Mouse (Mus musculus): ENCODE results near the gene Col11a2. TPM values are rescaled to one million over a fixed set of nuclear protein-coding genes. Genes with fewer than 3 reads are reported as not detected.
"Not testable (repeated sequence)": the region's sequence is repeated elsewhere in the genome, so short reads cannot be mapped to it uniquely, and the experiment has no call there.

Gene Col11a2
- 10 to 100 TPM; 14.5 to 22.0 TPM for total RNA-seq (2021)
- long read RNA-seq, full-length matches to known transcripts, result 2 of 9 reads
- long read RNA-seq, partial matches to known transcripts, result 4 of 9 reads
- long read RNA-seq, other reads (novel, unspliced or antisense), result 3 of 9 reads

GRCm38 (mm10) chr17:34038878-34039561, at the start of gene Col11a2:
Gene Col11a2 (plus strand): TSS chr17:34039437.
- DNase-seq (ENCODE audit: low spot score in 2 of 2), result peak; percentile 43 to 52

GRCm38 (mm10) chr17:33991788-33992664, 47.2 kb upstream of the Col11a2 start:
- peak; percentile 65 to 68 for DNase-seq (ENCODE audit: low spot score in 2 of 2)

DNA sequence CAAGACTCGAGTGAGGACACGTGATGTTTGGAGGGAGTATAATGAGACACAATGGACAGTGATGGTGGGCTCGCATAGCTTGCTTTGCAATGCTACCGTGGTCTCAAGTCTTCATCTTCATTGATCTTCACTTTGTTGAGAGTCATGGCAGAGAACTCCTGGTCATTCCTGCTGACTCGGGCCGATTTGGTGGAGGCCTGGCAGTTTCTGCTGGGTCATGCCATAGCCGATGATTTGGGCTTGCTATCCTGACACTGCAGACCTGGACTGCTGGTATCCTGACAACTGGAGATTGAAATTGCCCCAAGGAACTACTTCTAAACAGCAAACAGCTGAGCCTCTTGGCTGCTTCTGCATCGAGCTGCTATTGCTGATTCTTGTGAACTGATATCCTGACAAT, 44.3 kb upstream of the Col11a2 start:
- no peak for DNase-seq (ENCODE audit: low spot score in 2 of 2)

DNA sequence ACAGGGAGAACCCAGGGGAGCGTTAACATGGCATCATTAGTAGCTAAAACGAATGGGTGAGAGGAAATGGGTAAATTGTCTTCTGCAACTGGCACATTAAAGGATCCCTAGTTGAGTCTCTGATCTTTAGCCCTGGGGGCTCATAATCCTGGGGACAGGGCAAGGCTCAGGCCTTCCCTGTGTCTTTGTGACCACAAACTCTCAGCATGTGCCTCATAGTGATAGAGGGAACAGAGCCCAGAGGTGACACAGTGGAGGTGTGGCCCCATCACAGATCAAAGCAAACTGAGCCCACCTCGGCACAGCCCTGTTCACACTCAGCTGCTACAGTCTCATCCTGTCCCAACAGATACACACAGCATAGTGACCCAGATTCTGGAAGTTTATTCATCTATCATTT, 43.6 kb upstream of the Col11a2 start:
- no peak for DNase-seq (ENCODE audit: low spot score in 2 of 2)

- not testable (repeated sequence) for DNase-seq (ENCODE audit: low spot score in 2 of 2)
These were observed 42.2 kb upstream of the Col11a2 start for GRCm38 (mm10) chr17:33997025-33997424.

GRCm38 (mm10) chr17:33998697-33999096, 40.5 kb upstream of the Col11a2 start:
- DNase-seq (ENCODE audit: low spot score in 2 of 2), result not testable (repeated sequence)

- DNase-seq (ENCODE audit: low spot score in 2 of 2), result no peak
These were observed 39.7 kb upstream of the Col11a2 start for GRCm38 (mm10) chr17:33999341-34000149.

GRCm38 (mm10) chr17:34000150-34000537, 39.1 kb upstream of the Col11a2 start, which contains the start of gene H2-K1:
Gene H2-K1 (minus strand): TSS chr17:34000347.
- DNase-seq (ENCODE audit: low spot score in 2 of 2), result peak; percentile 71 to 73

DNA sequence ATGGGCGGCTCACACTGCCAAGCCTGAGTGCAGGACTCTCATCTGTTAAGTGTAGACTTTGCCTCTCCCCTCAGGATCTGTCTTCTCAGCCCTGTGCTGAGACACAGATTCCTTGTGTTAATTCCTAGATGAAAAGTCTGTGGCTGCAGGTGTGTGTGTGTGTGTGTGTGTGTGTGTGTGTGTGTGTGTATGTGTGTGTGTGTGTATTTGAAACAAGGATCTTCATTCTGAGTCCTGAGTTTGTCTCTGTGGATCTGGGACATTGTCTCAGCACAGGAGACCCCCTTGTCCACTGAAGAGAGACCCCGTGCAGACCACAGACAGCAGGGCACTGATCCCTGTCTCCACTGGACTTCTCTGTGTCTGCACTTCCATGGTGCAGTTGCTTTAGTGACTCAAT, 38.4 kb upstream of the Col11a2 start:
- not testable (repeated sequence) for DNase-seq (ENCODE audit: low spot score in 2 of 2)

DNA sequence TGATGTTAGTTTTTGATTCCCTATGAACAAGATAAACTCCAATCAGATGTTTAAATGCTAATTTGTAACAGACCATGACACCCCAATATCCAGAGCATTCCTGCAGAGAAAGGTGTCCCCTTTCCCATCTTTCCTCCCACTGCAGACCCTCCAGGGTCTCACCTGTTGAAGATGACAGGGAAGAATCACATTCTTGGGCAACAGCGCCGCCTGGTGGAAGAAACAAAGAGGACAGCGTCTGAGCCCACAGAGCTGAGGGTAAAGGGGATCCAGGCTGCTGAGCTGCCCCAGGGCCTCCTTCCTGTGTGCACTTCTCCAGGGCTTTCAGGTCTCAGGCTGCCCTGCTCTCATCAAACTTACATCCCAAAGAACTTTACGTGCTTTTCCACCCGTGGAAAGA, 35.8 kb upstream of the Col11a2 start:
- peak; percentile 41 to 48 for DNase-seq (ENCODE audit: low spot score in 2 of 2)

GRCm38 (mm10) chr17:34006570-34006969, 32.7 kb upstream of the Col11a2 start:
- DNase-seq (ENCODE audit: low spot score in 2 of 2), result no peak

GRCm38 (mm10) chr17:34010156-34010555, 29.1 kb upstream of the Col11a2 start:
- DNase-seq (ENCODE audit: low spot score in 2 of 2), result no peak

- no peak for DNase-seq (ENCODE audit: low spot score in 2 of 2)
These were observed 25.8 kb upstream of the Col11a2 start for GRCm38 (mm10) chr17:34013436-34013835.

- no peak for DNase-seq (ENCODE audit: low spot score in 2 of 2)
These were observed 17.5 kb upstream of the Col11a2 start for GRCm38 (mm10) chr17:34021539-34022413.

DNA sequence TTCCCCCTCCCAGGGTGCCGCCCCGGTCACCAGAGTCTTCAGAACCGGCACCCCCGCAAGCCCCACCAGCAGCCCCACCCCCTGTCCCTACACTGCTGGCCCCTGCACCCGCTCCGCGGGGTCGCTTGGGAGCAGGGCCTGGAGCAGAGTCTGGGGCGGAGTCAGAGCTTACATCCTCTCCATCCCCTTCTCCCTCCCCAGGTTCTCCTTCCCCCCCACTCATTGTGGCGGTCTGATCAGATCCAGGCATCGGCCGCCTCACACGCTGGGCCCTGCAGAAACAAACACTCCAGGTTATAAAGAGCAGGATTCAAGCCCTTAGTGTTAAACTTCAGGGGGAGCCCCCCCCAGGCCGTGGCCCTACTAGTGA, 16.8 kb upstream of the Col11a2 start:
- DNase-seq (ENCODE audit: low spot score in 2 of 2), result no peak

- no peak for DNase-seq (ENCODE audit: low spot score in 2 of 2)
These were observed 16.2 kb upstream of the Col11a2 start for GRCm38 (mm10) chr17:34022987-34023386.

- DNase-seq (ENCODE audit: low spot score in 2 of 2), result no peak
These were observed 15.6 kb upstream of the Col11a2 start for GRCm38 (mm10) chr17:34023678-34024077.

DNA sequence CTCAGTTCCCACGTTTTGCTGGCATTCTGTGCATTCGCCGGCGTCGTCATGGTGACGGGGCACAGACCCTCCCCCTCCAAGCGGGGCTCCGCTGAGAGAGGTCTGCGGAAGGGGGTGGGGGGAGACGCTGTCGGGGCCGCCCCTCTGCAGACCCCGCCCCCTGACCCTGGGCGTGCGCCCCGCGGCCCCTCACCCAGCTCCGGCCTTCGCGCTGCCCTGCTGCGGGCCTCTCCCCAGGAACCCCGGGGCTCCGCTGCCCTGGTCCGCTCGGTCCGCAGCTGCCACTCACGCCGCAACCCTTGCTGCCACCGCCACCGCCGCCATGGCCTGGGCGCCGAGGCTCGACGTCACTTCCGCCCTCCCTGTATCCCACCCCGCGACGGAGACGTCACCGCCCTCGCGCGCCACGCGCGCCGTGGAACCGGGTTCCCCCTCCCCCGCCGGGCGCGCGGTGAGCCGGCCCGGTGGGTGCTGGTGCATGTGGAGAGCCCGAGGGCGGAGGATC, 14.9 kb upstream of the Col11a2 start, which contains the start of gene Ring1:
TSS of gene Ring1 (minus strand) at position 364 of the 505 bp plus-strand sequence.
- peak; percentile 92 to 94 for DNase-seq (ENCODE audit: low spot score in 2 of 2)

DNA sequence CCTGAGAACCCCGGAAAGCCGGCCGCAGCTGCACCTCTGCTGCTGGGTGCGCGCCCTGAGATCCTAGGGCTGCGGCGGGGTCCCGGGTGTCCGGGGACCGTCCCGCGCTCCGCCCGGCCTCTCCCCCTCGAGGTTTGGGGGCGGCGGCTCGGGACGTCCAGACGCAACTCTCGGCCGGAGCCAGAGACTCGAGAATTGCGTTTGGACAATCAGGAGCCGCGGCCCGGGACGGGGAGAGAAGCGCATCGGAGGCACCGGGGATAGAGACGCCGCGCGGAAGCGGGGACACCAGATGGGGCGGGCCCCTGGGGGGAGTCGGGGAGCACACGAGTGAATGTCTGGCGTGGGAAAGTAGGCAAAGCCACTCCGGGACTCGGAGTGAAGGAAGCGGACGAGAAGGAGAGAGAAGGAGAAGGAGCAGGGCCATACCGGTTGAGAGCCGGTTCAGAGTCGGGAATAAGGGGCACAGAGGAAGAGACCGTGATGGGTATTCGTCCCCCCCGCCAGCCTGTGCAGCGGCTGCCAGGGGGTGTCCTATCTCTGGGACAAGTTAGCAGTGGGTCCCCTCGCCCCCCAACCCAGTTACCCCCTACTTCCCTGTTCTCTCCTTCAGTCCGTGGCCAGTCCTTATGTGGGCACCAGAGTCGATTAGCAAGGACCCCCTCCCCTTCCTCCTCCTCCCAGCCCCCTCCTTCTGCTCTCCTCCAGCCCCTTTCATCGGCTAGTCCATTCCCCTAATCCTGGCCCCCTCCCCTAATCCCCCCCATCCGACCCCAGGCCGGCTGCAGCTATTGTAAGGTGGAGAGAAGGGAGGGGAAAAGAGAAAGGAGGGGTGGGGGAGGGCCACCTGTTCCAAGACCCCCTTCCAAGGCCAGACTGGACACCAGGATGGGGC, 14.1 kb upstream of the Col11a2 start:
- no peak for DNase-seq (ENCODE audit: low spot score in 2 of 2)

Data from layer of hippocampus, postnatal 10 days (tissue).